Mouse (Mus musculus): Measurements from ENCODE around the gene Sik1.

GRCm38 (mm10) chr17:31828118-31828517 lies 27.5 kb downstream of the Sik1 start:
- TF ChIP-seq CTCF (IDR thresholded peaks at IDR 0.05; ENCODE audit: borderline replicate concordance, extremely low read depth, insufficient read depth, insufficient read length) (no peak), POLR2A (IDR thresholded peaks at IDR 0.05; ENCODE audit: borderline replicate concordance, extremely low read depth, insufficient read depth, insufficient read length, poor library complexity, severe bottlenecking) (no peak)
